Mouse (Mus musculus) embryonic facial prominence, embryonic 14.5 days (tissue): Measurements from ENCODE around the gene Slc38a9. TPM values are rescaled to one million over a fixed set of nuclear protein-coding genes. Genes with fewer than 3 reads are reported as not detected.

ENCODE experiments used
- ATAC-seq: fragments of 200-750 bp; cut with Nextera tagmentation; 2 replicates; pipeline ENCODE4 v1.8.0; 2017; ENCODE audit warnings: low read depth, moderate number of reproducible peaks, moderate TSS enrichment
- DNase-seq: peaks from one replicate; pipeline ENCODE4 v3.0.0-alpha.2; 2015; ENCODE audit warnings: low spot score
- H3K27ac ChIP-seq: fragments of 300-500 bp; sonication (generic); replicated peaks from 2 replicates; pipeline ENCODE4 v1.5.1; 2014; ENCODE audit warnings: low read depth, mild to moderate bottlenecking, low read length, moderate library complexity
- H3K27me3 ChIP-seq: fragments of 300-500 bp; sonication (generic); replicated peaks from 2 replicates; pipeline ENCODE4 v1.6.1; 2014; ENCODE audit warnings: low read length; ENCODE audit not compliant: control insufficient read depth, insufficient read depth
- H3K36me3 ChIP-seq: fragments of 300-500 bp; sonication (generic); 2 replicates; pipeline ENCODE4 v1.6.1; 2014; ENCODE audit warnings: low read length, mixed read lengths; ENCODE audit not compliant: control insufficient read depth, insufficient read depth
- H3K4me1 ChIP-seq: fragments of 300-500 bp; sonication (generic); 2 replicates; pipeline ENCODE4 v1.6.1; 2014; ENCODE audit warnings: antibody characterized with exemption, low read length; ENCODE audit not compliant: control insufficient read depth, insufficient read depth
- H3K4me2 ChIP-seq: fragments of 300-500 bp; sonication (generic); 2 replicates; pipeline ENCODE4 v1.6.1; 2014; ENCODE audit warnings: low read depth, mild to moderate bottlenecking, low read length, moderate library complexity, mixed read lengths
- H3K4me3 ChIP-seq: fragments of 300-500 bp; sonication (generic); 2 replicates; pipeline ENCODE4 v1.5.1; 2014; ENCODE audit warnings: low read depth, mild to moderate bottlenecking, low read length
- H3K9ac ChIP-seq: fragments of 300-500 bp; sonication (generic); 2 replicates; pipeline ENCODE4 v1.6.1; 2014; ENCODE audit warnings: low read depth, mild to moderate bottlenecking, low read length, moderate library complexity, mixed read lengths
- H3K9me3 ChIP-seq: fragments of 300-500 bp; sonication (generic); 2 replicates; pipeline ENCODE4 v1.6.1; 2016; ENCODE audit warnings: low read length; ENCODE audit not compliant: control insufficient read depth
- WGBS: fragments of 180-500 bp; shearing (Covaris S2); extraction: QIAGEN DNeasy Blood & Tissue Kit; methylation state at CpG from one replicate; pipeline ENCODE4 v1.1.7; 2014; 5-methylcytosine and 5-hydroxymethylcytosine counted together
- polyA plus RNA-seq: library from polyadenylated mRNA; unstranded; fragments of >200 nt; fragmentation: Nextera tagmentation; extraction: Ambion mirVana; gene quantifications from 2 replicates; pipeline ENCODE4 v1.2.1, GENCODE M21; 2014

Gene Slc38a9
- polyA plus RNA-seq, 1 experiment from 2014 or later = 13.8 TPM

DNA sequence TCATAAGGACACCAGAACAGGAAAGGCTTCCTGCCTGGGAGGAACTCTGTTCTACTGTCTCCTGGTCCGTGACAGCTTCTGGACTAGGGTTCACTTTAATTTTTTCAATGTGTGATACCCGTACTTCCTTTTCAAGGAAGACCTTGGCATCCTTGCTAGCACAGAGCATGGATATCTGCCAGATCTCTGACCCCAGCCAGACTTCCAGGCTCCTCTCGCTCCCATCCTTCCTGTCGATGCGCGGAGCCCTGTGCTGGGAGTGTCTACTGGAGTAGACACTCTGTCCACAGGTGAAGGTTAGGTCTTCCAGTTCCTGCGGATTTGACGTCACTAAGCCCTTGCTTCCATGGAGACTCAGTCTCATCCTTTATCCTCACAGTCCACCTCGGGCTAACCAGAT lies 93.0 kb downstream of the Slc38a9 start:
- no peak for DNase-seq
- no peak overlapping the region for H3K4me2 ChIP-seq
- WGBS = 82% methylated on average over 9 of the region's 9 CpGs
- ATAC-seq = no peak
- no peaks in the 10 kb centered on the region for H3K9me3 ChIP-seq
- H3K36me3 ChIP-seq = no peaks in the 10 kb centered on the region
- no peak overlapping the region for H3K4me3 ChIP-seq
- H3K4me1 ChIP-seq = peaks cover 20% of the 10 kb centered on the region; the same call in 1 of the 2 replicates
- H3K27ac ChIP-seq = no peak overlapping the region; the same call in 1 of the 2 replicates
- H3K27me3 ChIP-seq = no peaks in the 10 kb centered on the region
- H3K9ac ChIP-seq = no peak overlapping the region

- no peak for ATAC-seq
- DNase-seq = no peak
- WGBS = 17% methylated on average over 4 of the region's 4 CpGs
- no peaks in the 10 kb centered on the region for H3K9me3 ChIP-seq
- H3K4me3 ChIP-seq = no peak overlapping the region
- no peaks in the 10 kb centered on the region for H3K27me3 ChIP-seq
- H3K4me1 ChIP-seq = peaks cover 23% of the 10 kb centered on the region
- H3K36me3 ChIP-seq = no peaks in the 10 kb centered on the region
- peak overlapping the region; percentile 28; the same call in 1 of the 2 replicates for H3K27ac ChIP-seq
- H3K9ac ChIP-seq = no peak overlapping the region
- H3K4me2 ChIP-seq = no peak overlapping the region
Measured at GRCm38 (mm10) chr13:112754871-112755270, 94.3 kb downstream of the Slc38a9 start.

DNA sequence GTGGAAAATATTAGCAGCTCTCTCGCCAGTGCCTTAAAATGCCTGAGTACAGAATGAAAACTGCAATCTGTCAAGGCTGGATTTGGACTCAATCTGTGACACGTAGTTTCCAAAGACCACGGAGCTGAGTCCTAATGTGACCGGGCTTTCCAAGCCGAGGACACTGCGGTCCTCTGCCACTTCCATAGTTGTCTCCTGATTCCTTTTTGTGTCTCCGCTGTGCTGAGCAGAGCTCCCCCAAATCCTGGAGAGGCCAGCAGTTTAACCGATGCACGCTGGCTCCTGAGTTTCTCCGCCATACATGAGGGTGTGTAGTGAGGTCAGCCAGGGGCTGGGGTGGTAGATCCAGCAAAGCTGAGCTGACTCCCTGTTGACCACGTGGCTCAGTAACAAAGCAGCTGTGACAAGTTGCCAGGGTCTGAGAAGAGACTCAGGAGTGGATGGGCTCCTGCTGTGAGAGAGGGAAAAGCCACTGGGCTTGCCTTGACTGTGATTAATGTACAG lies 95.0 kb downstream of the Slc38a9 start:
- Histone ChIP-seq H3K27ac (peak overlapping the region; percentile 28; the same call in 1 of the 2 replicates), H3K9me3 (no peaks in the 10 kb centered on the region), H3K4me2 (0 out of 2 replicates have a peak overlapping the region, but pooled peaks have one; percentile 5), H3K4me1 (peaks cover 30% of the 10 kb centered on the region), H3K9ac (no peak overlapping the region), H3K4me3 (no peak overlapping the region), H3K27me3 (no peaks in the 10 kb centered on the region), H3K36me3 (no peaks in the 10 kb centered on the region)
- DNase-seq = peak; percentile 64
- peak; percentile 53; the same call in 1 of the 2 replicates for ATAC-seq
- 40% methylated on average over 11 of the region's 11 CpGs for WGBS

- WGBS = 82% methylated on average over 9 of the region's 9 CpGs
- DNase-seq (no peak), ATAC-seq (no peak)
- H3K4me1 ChIP-seq = peaks cover 17% of the 10 kb centered on the region; the same call in 1 of the 2 replicates
- no peak overlapping the region for H3K27ac ChIP-seq
- no peak overlapping the region for H3K4me3 ChIP-seq
- H3K9me3 ChIP-seq = no peaks in the 10 kb centered on the region
- H3K4me2 ChIP-seq = no peak overlapping the region
- no peaks in the 10 kb centered on the region for H3K27me3 ChIP-seq
- H3K36me3 ChIP-seq = no peaks in the 10 kb centered on the region
- H3K9ac ChIP-seq = no peak overlapping the region
Measured at GRCm38 (mm10) chr13:112757395-112757794, 96.8 kb downstream of the Slc38a9 start.

DNA sequence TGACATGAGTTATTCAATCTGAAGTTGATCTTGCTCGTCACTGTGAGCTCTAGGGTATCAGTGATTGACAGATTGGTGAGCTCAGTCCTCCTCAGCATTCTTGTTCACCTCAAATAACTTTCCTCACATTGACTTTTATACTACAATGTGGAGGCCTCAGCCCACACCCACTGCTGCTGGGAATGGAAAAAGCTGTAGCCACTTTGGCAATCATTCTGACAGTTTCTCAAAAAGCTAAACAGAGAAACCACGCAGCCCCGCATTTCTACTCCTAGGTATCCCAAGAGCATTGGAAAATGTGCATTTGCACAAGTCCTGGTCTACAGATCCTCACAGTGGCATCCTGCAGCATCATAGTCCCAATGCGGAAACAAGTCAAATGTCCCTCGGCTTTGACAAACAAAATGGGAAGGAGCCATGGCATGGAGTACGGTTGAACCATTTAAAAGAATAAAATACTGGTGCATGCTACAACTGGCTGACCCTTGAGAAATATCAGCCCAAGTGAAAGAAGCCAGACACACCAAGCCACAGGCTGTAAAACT lies 98.1 kb downstream of the Slc38a9 start:
- no peak overlapping the region for H3K4me3 ChIP-seq
- ATAC-seq (no peak), DNase-seq (peak; percentile 56)
- H3K36me3 ChIP-seq = no peaks in the 10 kb centered on the region
- no peak overlapping the region for H3K4me2 ChIP-seq
- no peaks in the 10 kb centered on the region for H3K9me3 ChIP-seq
- H3K4me1 ChIP-seq = peaks cover 23% of the 10 kb centered on the region; the same call in 1 of the 2 replicates
- H3K9ac ChIP-seq = no peak overlapping the region
- H3K27ac ChIP-seq = peak overlapping the region; percentile 28
- no peaks in the 10 kb centered on the region for H3K27me3 ChIP-seq
- WGBS = 67% methylated on average over 6 of the region's 6 CpGs

- Histone ChIP-seq H3K27me3 (no peaks in the 10 kb centered on the region), H3K9ac (no peak overlapping the region), H3K4me3 (no peak overlapping the region), H3K9me3 (no peaks in the 10 kb centered on the region), H3K4me2 (no peak overlapping the region), H3K36me3 (no peaks in the 10 kb centered on the region), H3K27ac (peak overlapping the region; percentile 30), H3K4me1 (peaks cover 23% of the 10 kb centered on the region; the same call in 1 of the 2 replicates)
- no peak for ATAC-seq
- WGBS = 69% methylated on average over 9 of the region's 9 CpGs
- DNase-seq = no peak
Measured at GRCm38 (mm10) chr13:112759364-112759763, 98.8 kb downstream of the Slc38a9 start.

DNA sequence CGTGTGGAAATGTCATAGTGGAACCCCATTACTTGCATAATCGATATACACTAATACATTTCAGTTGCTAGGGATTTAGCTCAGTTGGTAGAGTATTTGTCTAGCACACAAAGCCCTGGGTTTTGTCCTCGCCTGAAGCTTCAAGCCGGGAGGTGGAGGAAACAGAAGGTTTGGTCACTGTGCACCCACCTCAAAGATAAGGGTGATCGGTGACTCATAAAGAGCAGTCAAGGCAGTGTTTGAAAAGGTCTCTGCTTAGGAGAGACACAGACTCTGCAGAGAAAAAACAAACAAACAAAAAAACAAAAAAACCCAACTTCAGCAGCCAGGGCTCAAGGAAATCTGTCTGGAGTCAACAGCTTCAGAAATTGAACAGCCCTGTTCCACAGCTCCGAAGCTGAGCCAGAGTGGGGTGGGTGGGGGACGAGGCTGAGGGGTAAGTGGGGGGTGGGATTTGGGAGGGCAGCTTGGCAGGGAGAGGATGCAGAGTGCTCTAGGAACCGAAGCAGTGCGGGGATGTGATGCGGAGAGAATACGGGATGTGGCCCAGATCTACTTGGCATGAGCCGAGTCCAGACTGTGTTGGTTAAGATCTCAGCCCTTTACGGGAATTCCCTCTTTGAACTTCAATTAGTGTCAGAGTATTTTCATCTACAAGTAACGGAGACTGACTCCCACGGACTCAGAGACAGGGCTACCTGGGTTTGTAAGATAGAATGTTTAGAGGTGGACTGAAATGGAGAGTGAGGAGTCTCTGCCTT lies 99.4 kb downstream of the Slc38a9 start:
- peak overlapping the region; percentile 30 for H3K27ac ChIP-seq
- H3K9ac ChIP-seq = no peak overlapping the region
- no peak for ATAC-seq
- H3K27me3 ChIP-seq = no peaks in the 10 kb centered on the region
- 55% methylated on average over 15 of the region's 15 CpGs for WGBS
- no peaks in the 10 kb centered on the region for H3K9me3 ChIP-seq
- no peaks in the 10 kb centered on the region for H3K36me3 ChIP-seq
- no peak overlapping the region for H3K4me3 ChIP-seq
- no peak overlapping the region for H3K4me2 ChIP-seq
- H3K4me1 ChIP-seq = peaks cover 23% of the 10 kb centered on the region; the same call in 1 of the 2 replicates
- DNase-seq = peak; percentile 57

- Histone ChIP-seq H3K9ac (no peak overlapping the region), H3K36me3 (no peaks in the 10 kb centered on the region), H3K4me1 (peaks cover 23% of the 10 kb centered on the region; the same call in 1 of the 2 replicates), H3K4me2 (no peak overlapping the region), H3K9me3 (no peaks in the 10 kb centered on the region), H3K4me3 (no peak overlapping the region), H3K27ac (no peak overlapping the region), H3K27me3 (no peaks in the 10 kb centered on the region)
- DNase-seq = no peak
- 12% methylated on average over 1 of the region's 1 CpGs for WGBS
- no peak for ATAC-seq
Measured at GRCm38 (mm10) chr13:112760538-112760881, 100.0 kb downstream of the Slc38a9 start.
